Mouse (Mus musculus): ENCODE results near the gene Magi3.

DNA sequence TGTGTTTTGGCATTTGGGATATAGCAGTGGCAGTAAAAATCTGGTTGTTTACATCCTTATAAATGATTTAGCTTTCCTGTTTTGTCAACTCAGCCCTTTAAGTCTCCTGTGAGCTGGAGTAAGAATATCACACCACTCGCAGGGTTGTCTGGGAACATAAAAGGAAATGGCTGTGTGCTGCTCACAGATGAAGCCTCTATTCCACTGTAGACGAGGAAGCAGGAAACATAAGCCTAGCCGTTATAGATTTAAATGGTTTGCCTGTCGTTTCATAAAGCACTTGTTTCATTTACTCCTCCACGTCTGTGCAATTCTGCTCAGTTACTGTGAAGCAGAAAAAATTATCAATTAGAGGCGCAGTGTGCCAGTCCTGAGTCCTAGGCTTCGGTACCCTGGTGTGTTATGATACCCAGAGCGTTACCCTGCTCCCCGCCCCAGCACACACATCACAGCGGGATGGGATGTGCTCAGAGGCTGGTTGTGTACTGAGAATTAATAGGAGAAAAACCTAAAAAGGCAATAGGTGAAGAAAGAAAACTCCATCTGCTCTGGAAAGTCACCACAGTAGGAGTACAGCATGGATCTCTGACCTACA lies 17.8 kb upstream of the Magi3 start:
- TF ChIP-seq CTCF (IDR thresholded peaks at IDR 0.05; ENCODE audit: low read depth, low read length): no peak
- TF ChIP-seq POLR2A (IDR thresholded peaks at IDR 0.05; ENCODE audit: extremely low read depth, insufficient read depth, low read length): no peak

Data from liver, adult 2 months (tissue).